Mouse (Mus musculus) liver, embryonic 11.5 days (tissue): ENCODE data around the gene Sec11a. TPM values are rescaled to one million over a fixed set of nuclear protein-coding genes. Genes with fewer than 3 reads are reported as not detected.
"Not testable (repeated sequence)": the region's sequence is repeated elsewhere in the genome, so short reads cannot be mapped to it uniquely, and the experiment has no call there.

Experiments used
- ATAC-seq: fragments of 200-750 bp; cut with Nextera tagmentation; replicated peaks from 2 replicates; pipeline ENCODE4 v1.8.0; 2017; ENCODE audit warnings: moderate number of reproducible peaks, mild to moderate bottlenecking, moderate TSS enrichment, moderate library complexity; ENCODE audit not compliant: low FRiP score
- DNase-seq: peaks from one replicate; pipeline ENCODE4 v3.0.0-alpha.2; 2017; ENCODE audit warnings: low spot score
- H3K27ac ChIP-seq: fragments of 300-500 bp; sonication (generic); 2 replicates; pipeline ENCODE4 v1.5.1; 2014; ENCODE audit warnings: mild to moderate bottlenecking, low read depth, low read length, control low read depth
- H3K27me3 ChIP-seq: fragments of 300-500 bp; sonication (generic); replicated peaks from 2 replicates; pipeline ENCODE4 v1.6.1; 2014; ENCODE audit warnings: low read length, mixed read lengths; ENCODE audit not compliant: control insufficient read depth, insufficient read depth
- H3K36me3 ChIP-seq: fragments of 300-500 bp; sonication (generic); 2 replicates; pipeline ENCODE4 v1.6.1; 2014; ENCODE audit warnings: mild to moderate bottlenecking, low read length, moderate library complexity, mixed read lengths; ENCODE audit not compliant: control insufficient read depth, insufficient read depth
- H3K4me1 ChIP-seq: fragments of 300-500 bp; sonication (generic); replicated peaks from 2 replicates; pipeline ENCODE4 v1.6.1; 2014; ENCODE audit warnings: low read length, mixed read lengths; ENCODE audit not compliant: control insufficient read depth, insufficient read depth
- H3K4me2 ChIP-seq: fragments of 300-500 bp; sonication (generic); 2 replicates; pipeline ENCODE4 v1.6.1; 2014; ENCODE audit warnings: mild to moderate bottlenecking, control low read depth, moderate library complexity
- H3K4me3 ChIP-seq: fragments of 300-500 bp; sonication (generic); 2 replicates; pipeline ENCODE4 v1.5.1; 2014; ENCODE audit warnings: low read depth, low read length, control low read depth
- H3K9ac ChIP-seq: fragments of 300-500 bp; sonication (generic); 2 replicates; pipeline ENCODE4 v1.6.1; 2014; ENCODE audit warnings: low read depth, low read length, control low read depth
- H3K9me3 ChIP-seq: fragments of 300-500 bp; sonication (generic); 2 replicates; pipeline ENCODE4 v1.6.1; 2016; ENCODE audit warnings: low read length, inconsistent platforms, mixed read lengths; ENCODE audit not compliant: control insufficient read depth
- WGBS: fragments of 180-500 bp; shearing (Covaris S2); extraction: QIAGEN DNeasy Blood & Tissue Kit; methylation state at CpG from one replicate; pipeline ENCODE4 v1.1.7; 2014; 5-methylcytosine and 5-hydroxymethylcytosine counted together
- polyA plus RNA-seq: library from polyadenylated mRNA; unstranded; fragments of >200 nt; fragmentation: Nextera tagmentation; extraction: Ambion mirVana; gene quantifications from 2 replicates; pipeline ENCODE4 v1.2.1, GENCODE M21; 2014

Sec11a gene
- polyA plus RNA-seq, 1 experiment from 2014 or later = 180 TPM

GRCm38 (mm10) chr7:80991589-80991988 lies 44.0 kb upstream of the Sec11a start:
- DNase-seq (no peak), ATAC-seq (no peak)
- peak overlapping the region; percentile 99; the same call in 1 of the 2 replicates for H3K4me3 ChIP-seq
- H3K27ac ChIP-seq = no peak overlapping the region; the same call in 1 of the 2 replicates
- H3K9ac ChIP-seq = no peak overlapping the region
- peak overlapping the region; percentile 93 for H3K4me2 ChIP-seq
- 89% methylated on average over 5 of the region's 5 CpGs for WGBS
- no peaks in the 10 kb centered on the region for H3K9me3 ChIP-seq
- H3K4me1 ChIP-seq = peaks cover 61% of the 10 kb centered on the region
- no peaks in the 10 kb centered on the region for H3K27me3 ChIP-seq
- 0 out of 2 replicates have a peak, but pooled peaks cover 2% of the 10 kb centered on the region for H3K36me3 ChIP-seq

- Histone ChIP-seq H3K27ac (no peak overlapping the region), H3K4me2 (no peak overlapping the region), H3K36me3 (no peaks in the 10 kb centered on the region), H3K9ac (no peak overlapping the region), H3K4me3 (no peak overlapping the region), H3K9me3 (no peaks in the 10 kb centered on the region), H3K27me3 (no peaks in the 10 kb centered on the region), H3K4me1 (peaks cover 54% of the 10 kb centered on the region)
- ATAC-seq (no peak), DNase-seq (no peak)
- WGBS = 78% methylated on average over 6 of the region's 6 CpGs
Measured at GRCm38 (mm10) chr7:80990276-80990675, 42.7 kb upstream of the Sec11a start.

- no peaks in the 10 kb centered on the region for H3K36me3 ChIP-seq
- peak overlapping the region; percentile 72 for H3K27ac ChIP-seq
- ATAC-seq (0 out of 2 replicates have a peak, but pooled peaks have one; percentile 26), DNase-seq (no peak)
- H3K4me3 ChIP-seq = no peak overlapping the region
- no peaks in the 10 kb centered on the region for H3K9me3 ChIP-seq
- WGBS = 33% methylated on average over 4 of the region's 4 CpGs
- peaks cover 45% of the 10 kb centered on the region for H3K4me1 ChIP-seq
- no peak overlapping the region for H3K9ac ChIP-seq
- H3K27me3 ChIP-seq = no peaks in the 10 kb centered on the region
- no peak overlapping the region; the same call in 1 of the 2 replicates for H3K4me2 ChIP-seq
Measured at GRCm38 (mm10) chr7:80987805-80988625, 40.4 kb upstream of the Sec11a start.

GRCm38 (mm10) chr7:80986458-80987187 lies 39.0 kb upstream of the Sec11a start:
- Histone ChIP-seq H3K27ac (peak overlapping the region; percentile 72), H3K9me3 (no peaks in the 10 kb centered on the region), H3K4me1 (peaks cover 34% of the 10 kb centered on the region), H3K4me2 (peak overlapping the region; percentile 57), H3K36me3 (no peaks in the 10 kb centered on the region), H3K4me3 (no peak overlapping the region), H3K27me3 (no peaks in the 10 kb centered on the region), H3K9ac (peak overlapping the region; percentile 26)
- 14% methylated on average over 6 of the region's 6 CpGs for WGBS
- DNase-seq (no peak), ATAC-seq (peak; percentile 69)

- Histone ChIP-seq H3K27me3 (no peaks in the 10 kb centered on the region), H3K4me1 (no peaks in the 10 kb centered on the region; the same call in 1 of the 2 replicates), H3K4me3 (no peak overlapping the region), H3K9ac (no peak overlapping the region), H3K27ac (no peak overlapping the region), H3K36me3 (no peaks in the 10 kb centered on the region), H3K4me2 (no peak overlapping the region), H3K9me3 (no peaks in the 10 kb centered on the region)
- 86% methylated on average over 11 of the region's 11 CpGs for WGBS
- DNase-seq = no peak
- no peak for ATAC-seq
Measured at GRCm38 (mm10) chr7:80980566-80980965, 33.0 kb upstream of the Sec11a start.

- H3K27me3 ChIP-seq, H3K27ac ChIP-seq, H3K9ac ChIP-seq, ATAC-seq, H3K36me3 ChIP-seq, H3K9me3 ChIP-seq, H3K4me3 ChIP-seq, H3K4me2 ChIP-seq, DNase-seq, H3K4me1 ChIP-seq: not testable (repeated sequence)
- 41% methylated on average over 3 of the region's 3 CpGs for WGBS
Measured at GRCm38 (mm10) chr7:80973638-80974015, 26.0 kb upstream of the Sec11a start.

- H3K4me1 ChIP-seq, H3K36me3 ChIP-seq, H3K4me3 ChIP-seq, H3K27ac ChIP-seq, H3K9ac ChIP-seq, ATAC-seq, H3K4me2 ChIP-seq, DNase-seq, H3K9me3 ChIP-seq, H3K27me3 ChIP-seq: not testable (repeated sequence)
- 75% methylated on average over 4 of the region's 4 CpGs for WGBS
Measured at GRCm38 (mm10) chr7:80972920-80973637, 25.5 kb upstream of the Sec11a start.

GRCm38 (mm10) chr7:80972082-80972481 lies 24.5 kb upstream of the Sec11a start:
- no peak for ATAC-seq
- H3K4me2 ChIP-seq = no peak overlapping the region
- no peaks in the 10 kb centered on the region for H3K27me3 ChIP-seq
- DNase-seq = no peak
- no peaks in the 10 kb centered on the region for H3K36me3 ChIP-seq
- H3K4me1 ChIP-seq = no peaks in the 10 kb centered on the region
- H3K4me3 ChIP-seq = no peak overlapping the region
- no peaks in the 10 kb centered on the region for H3K9me3 ChIP-seq
- H3K27ac ChIP-seq = no peak overlapping the region
- H3K9ac ChIP-seq = no peak overlapping the region
- 88% methylated on average over 5 of the region's 5 CpGs for WGBS
